Mouse (Mus musculus): ENCODE measurements at regions not wholly inside any gene's neighbourhood (a gene's known extent, or its start where the extent isn't known, plus 50 kb on each side); places are given as distances from the start of the nearest gene placed in this dataset.
"Not testable (repeated sequence)": the region's sequence is repeated elsewhere in the genome, so short reads cannot be mapped to it uniquely, and the experiment has no call there.

- no peak for DNase-seq
Observed at GRCm38 (mm10) chr16:55758707-55759067, 80.0 kb downstream of the Nfkbiz start.

GRCm38 (mm10) chr16:55757952-55758706 lies 80.6 kb downstream of the Nfkbiz start:
- DNase-seq = no peak

- not testable (repeated sequence) for DNase-seq
Observed at GRCm38 (mm10) chr16:55757422-55757815, 81.3 kb downstream of the Nfkbiz start.

- peak; percentile 64 for DNase-seq
Observed at GRCm38 (mm10) chr16:55756764-55757421, 81.8 kb downstream of the Nfkbiz start.

GRCm38 (mm10) chr16:55755309-55755832 lies 83.3 kb downstream of the Nfkbiz start:
- DNase-seq = no peak

GRCm38 (mm10) chr16:55754092-55754763 lies 84.5 kb downstream of the Nfkbiz start:
- peak; percentile 59 for DNase-seq

- DNase-seq = no peak
Observed at GRCm38 (mm10) chr16:55753380-55753779, 85.3 kb downstream of the Nfkbiz start.

GRCm38 (mm10) chr16:55747250-55747649 lies 91.4 kb downstream of the Nfkbiz start:
- DNase-seq = no peak

- no peak for DNase-seq
Observed at GRCm38 (mm10) chr16:55746159-55746558, 92.5 kb downstream of the Nfkbiz start.

GRCm38 (mm10) chr16:55745094-55745493 lies 93.6 kb downstream of the Nfkbiz start:
- DNase-seq = no peak

- DNase-seq = peak; percentile 71
Observed at GRCm38 (mm10) chr16:55741099-55741863, 97.4 kb downstream of the Nfkbiz start.

- no peak for DNase-seq
Observed at GRCm38 (mm10) chr16:55738741-55739140, 100.0 kb downstream of the Nfkbiz start.

- no peak for DNase-seq
Observed at GRCm38 (mm10) chr16:55735476-55735968, 103.2 kb downstream of the Nfkbiz start.

GRCm38 (mm10) chr16:55734301-55734700 lies 104.4 kb downstream of the Nfkbiz start:
- DNase-seq = no peak

- peak; percentile 26 for DNase-seq
Observed at GRCm38 (mm10) chr16:55733751-55734150, 104.9 kb downstream of the Nfkbiz start.

GRCm38 (mm10) chr16:55731003-55731402 lies 107.7 kb downstream of the Nfkbiz start:
- peak; percentile 47 for DNase-seq

GRCm38 (mm10) chr16:55726538-55726937 lies 112.2 kb downstream of the Nfkbiz start:
- no peak for DNase-seq

- DNase-seq = no peak
Observed at GRCm38 (mm10) chr16:55720430-55720829, 118.3 kb downstream of the Nfkbiz start.

GRCm38 (mm10) chr16:55710017-55710416 lies 128.7 kb downstream of the Nfkbiz start:
- DNase-seq = no peak

- no peak for DNase-seq
Observed at GRCm38 (mm10) chr16:55706502-55706901, 132.2 kb downstream of the Nfkbiz start.

GRCm38 (mm10) chr16:55698489-55698892 lies 140.2 kb downstream of the Nfkbiz start:
- no peak for DNase-seq

GRCm38 (mm10) chr16:55691069-55691468 lies 147.6 kb downstream of the Nfkbiz start:
- DNase-seq = peak; percentile 41

- peak; percentile 30 for DNase-seq
Observed at GRCm38 (mm10) chr16:55663946-55664345, 174.8 kb downstream of the Nfkbiz start.

Measured in lung, postnatal 36 days (tissue).